Mouse (Mus musculus) cortical plate, adult 2 months (tissue): Measurements from ENCODE around the gene Snrpc.

Experiments used
- CTCF ChIP-seq: fragments of 200-500 bp; IDR thresholded peaks from 2 replicates; pipeline ENCODE4 v1.5.1; 2011; ENCODE audit warnings: mild to moderate bottlenecking, control low read depth, low read length; ENCODE audit not compliant: insufficient read depth; ENCODE audit errors: extremely low read depth
- POLR2A ChIP-seq: fragments of 200-500 bp; IDR thresholded peaks from 2 replicates; pipeline ENCODE4 v1.6.1; 2011; ENCODE audit warnings: mild to moderate bottlenecking, low read length, control low read depth; ENCODE audit not compliant: insufficient read depth; ENCODE audit errors: extremely low read depth

GRCm38 (mm10) chr17:27824941-27825340, 13.0 kb upstream of the Snrpc start:
- TF ChIP-seq CTCF (no peak), POLR2A (no peak)
